Mouse (Mus musculus) urinary bladder, postnatal 0 days (tissue): ENCODE data around the gene Catsper2. TPM values are rescaled to one million over a fixed set of nuclear protein-coding genes. Genes with fewer than 3 reads are reported as not detected.

Source experiments
- microRNA-seq: library from miRNA; unstranded; fragments of <30 nt; microRNA quantifications from one replicate; pipeline ENCODE4, GENCODE M21; 2016
- polyA plus RNA-seq: library from polyadenylated mRNA; unstranded; fragments of >200 nt; fragmentation: Nextera tagmentation; extraction: Ambion mirVana; gene quantifications from 2 replicates; pipeline ENCODE4 v1.2.1, GENCODE M21; 2015

The Catsper2 gene
- 1.2 and 2.3 TPM in 2 replicates for polyA plus RNA-seq

GRCm38 (mm10) chr2:121413387-121414042 is at the start of gene Catsper2, which contains the start of gene Pdia3:
Catsper2 (minus strand) TSS chr2:121413792.
Pdia3 (plus strand) TSS chr2:121413775.

GRCm38 (mm10) chr2:121456692-121457642 is 43.4 kb upstream of the Catsper2 start, which contains the start of gene Serinc4:
Serinc4 (minus strand) TSS chr2:121456781.

GRCm38 (mm10) chr2:121452990-121453389 is 39.4 kb upstream of the Catsper2 start, which contains the start of gene Hypk:
Hypk (plus strand) TSS chr2:121453290.

GRCm38 (mm10) chr2:121448739-121449535 is 35.3 kb upstream of the Catsper2 start, which contains the start of gene Serf2:
Serf2 (plus strand) TSS chr2:121449195.

GRCm38 (mm10) chr2:121444178-121444577 is 30.6 kb upstream of the Catsper2 start, which contains the start of gene Ell3:
Ell3 (minus strand) TSS chr2:121444278.

GRCm38 (mm10) chr2:121386961-121387575 is 26.5 kb downstream of the Catsper2 start, which contains the start of gene Strc:
Strc (minus strand) TSS chr2:121387168.

GRCm38 (mm10) chr2:121357494-121357893 is 56.1 kb downstream of the Catsper2 start, which contains the start of gene Ckmt1:
Ckmt1 (plus strand) TSS chr2:121357714.

GRCm38 (mm10) chr2:121354820-121355592 is 58.6 kb downstream of the Catsper2 start, which contains the start of gene Ppip5k1:
Ppip5k1 (minus strand) TSS chr2:121355396.

Small RNA genes lying within 50 kb of the gene (microRNA-seq; reads per million reads assigned to microRNA genes)
- not detected for gene Gm22953

Other genes starting within 250 kb of the Catsper2 start
- gene Tubgcp4, start 243.1 kb downstream of the Catsper2 start, polyA plus RNA-seq = 17.4 and 19.6 TPM in 2 replicates
- 4.8 TPM in 2 replicates for gene Zscan29, start 242.7 kb downstream of the Catsper2 start, polyA plus RNA-seq
- 15.2 and 16.1 TPM in 2 replicates for gene Trp53bp1, start 142.4 kb downstream of the Catsper2 start, polyA plus RNA-seq
- 5.1 and 7.2 TPM in 2 replicates for gene Map1a, start 124.2 kb downstream of the Catsper2 start, polyA plus RNA-seq
- gene Ppip5k1, start 58.4 kb downstream of the Catsper2 start, polyA plus RNA-seq = 8.2 and 8.4 TPM in 2 replicates
- 25.7 and 29.6 TPM in 2 replicates for gene Ckmt1, start 56.1 kb downstream of the Catsper2 start, polyA plus RNA-seq
- gene Strc, start 26.6 kb downstream of the Catsper2 start, polyA plus RNA-seq = not detected in 2 replicates
- gene Pdia3, start within 50 bp of the Catsper2 start, polyA plus RNA-seq = 344 and 398 TPM in 2 replicates
- gene Ell3, start 30.5 kb upstream of the Catsper2 start, polyA plus RNA-seq = 1.7 and 2.0 TPM in 2 replicates
- gene Serf2, start 35.4 kb upstream of the Catsper2 start, polyA plus RNA-seq = 369 and 420 TPM in 2 replicates
- 64.0 and 65.0 TPM in 2 replicates for gene Hypk, start 39.5 kb upstream of the Catsper2 start, polyA plus RNA-seq
- gene Serinc4, start 43.0 kb upstream of the Catsper2 start, polyA plus RNA-seq = 0.06 and 0.17 TPM in 2 replicates
- gene Mfap1b, start 60.3 kb upstream of the Catsper2 start, polyA plus RNA-seq = 26.0 and 30.9 TPM in 2 replicates
- gene Mfap1a, start 92.9 kb upstream of the Catsper2 start, polyA plus RNA-seq = 12.4 and 13.6 TPM in 2 replicates
- 2.6 and 2.7 TPM in 2 replicates for gene Wdr76, start 92.9 kb upstream of the Catsper2 start, polyA plus RNA-seq